Mouse (Mus musculus) liver, embryonic 14.5 days (tissue): Measurements from ENCODE around the gene Dctd.

Source experiments
- CTCF ChIP-seq: IDR thresholded peaks from 2 replicates; pipeline ENCODE4 v1.5.1; 2016; ENCODE audit warnings: antibody characterized with exemption, low read depth, control low read depth
- EP300 ChIP-seq: IDR thresholded peaks from 2 replicates; pipeline ENCODE4 v1.6.1; 2016; ENCODE audit warnings: antibody characterized with exemption, low read depth

GRCm38 (mm10) chr8:48098792-48099191 lies at the start of gene Dctd:
- TF ChIP-seq CTCF, result no peak
- TF ChIP-seq EP300, result no peak
